Mouse (Mus musculus): ENCODE results near the gene S1pr4.

Gene S1pr4

DNA sequence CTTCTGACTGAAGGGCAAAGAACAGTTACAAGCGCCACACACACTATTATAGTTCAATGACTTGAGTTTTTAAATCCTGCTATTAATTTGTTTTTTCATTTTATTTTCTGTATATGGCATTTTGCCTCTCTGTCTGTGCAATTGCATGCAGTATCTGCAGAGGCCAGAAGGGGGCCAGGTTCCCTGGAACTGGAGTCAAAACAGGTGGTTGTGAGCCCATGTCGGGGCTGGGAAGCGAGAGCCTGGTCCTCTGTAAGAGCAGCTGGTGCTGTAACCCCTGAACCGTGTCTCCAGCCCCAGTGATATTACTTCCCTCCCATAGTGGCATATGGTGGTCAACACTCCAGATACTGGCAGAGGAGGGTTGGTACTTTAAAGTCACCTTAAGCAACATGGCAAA lies 18.6 kb upstream of the S1pr4 start:
- DNase-seq, result no peak

DNA sequence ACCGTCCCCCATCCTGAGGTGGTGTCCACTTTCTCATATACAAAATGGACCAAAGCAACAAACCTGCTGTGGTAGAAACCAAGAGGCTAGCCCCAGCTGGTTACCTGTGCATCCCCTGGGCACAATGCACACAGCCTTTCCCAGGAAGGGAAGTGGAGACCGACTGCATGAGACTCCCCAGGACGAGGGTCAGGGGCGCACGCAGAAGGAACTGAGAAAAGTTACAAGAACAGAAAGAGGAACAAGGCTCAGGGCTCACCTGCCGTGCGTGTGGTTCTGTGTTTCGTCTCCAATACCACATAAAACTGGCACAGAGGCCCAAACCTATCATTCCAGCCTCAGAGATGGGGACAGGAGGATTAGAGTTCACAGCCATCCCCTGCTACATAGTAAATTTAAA lies 17.3 kb upstream of the S1pr4 start:
- no peak for DNase-seq

DNA sequence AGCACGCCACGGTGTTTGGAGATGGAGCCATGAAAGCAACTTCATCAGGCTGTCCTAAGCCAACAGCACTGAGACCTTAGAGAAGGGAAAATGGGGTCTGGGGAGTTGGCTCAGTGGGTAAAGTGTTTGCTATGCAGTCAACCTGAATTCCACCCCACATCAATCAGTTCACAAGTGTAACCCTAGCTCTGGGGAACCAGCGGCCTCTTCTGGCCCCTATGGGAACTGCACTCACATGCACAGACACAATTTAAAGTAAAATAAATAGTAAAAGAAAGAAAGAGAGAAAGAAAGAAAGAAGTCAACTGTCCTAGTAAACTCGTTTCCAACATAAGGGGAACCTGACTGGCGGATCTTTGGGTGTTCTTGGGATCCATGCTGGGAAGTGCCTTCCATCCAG lies 13.9 kb upstream of the S1pr4 start:
- DNase-seq, result no peak

DNA sequence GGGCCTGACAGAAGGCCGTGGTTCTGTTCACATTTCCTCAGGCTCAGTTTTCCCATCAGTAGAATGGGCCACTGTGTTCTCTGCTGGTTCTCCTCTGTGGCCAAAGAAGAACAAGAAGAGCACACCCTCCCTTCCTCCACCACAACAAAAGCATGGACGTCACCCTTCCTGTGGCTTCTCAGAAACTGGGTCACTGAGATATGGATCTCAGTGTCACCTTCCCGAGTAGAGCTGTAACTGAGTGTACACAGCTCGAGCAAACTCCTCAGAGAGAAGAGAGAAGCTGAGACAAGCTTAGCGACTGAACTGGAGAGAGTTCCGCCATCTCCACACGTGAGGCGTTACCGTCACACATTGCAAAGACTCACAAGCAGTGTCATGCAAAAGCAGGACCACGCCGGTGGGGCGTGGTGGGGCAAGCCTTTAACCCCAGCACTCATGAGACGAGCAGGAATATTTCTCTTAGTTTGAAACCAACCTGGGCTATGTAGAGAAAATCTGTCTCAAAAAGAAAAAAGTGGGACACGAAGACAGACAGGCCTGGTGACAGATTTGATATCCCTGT lies 10.4 kb upstream of the S1pr4 start:
- no peak for DNase-seq

DNA sequence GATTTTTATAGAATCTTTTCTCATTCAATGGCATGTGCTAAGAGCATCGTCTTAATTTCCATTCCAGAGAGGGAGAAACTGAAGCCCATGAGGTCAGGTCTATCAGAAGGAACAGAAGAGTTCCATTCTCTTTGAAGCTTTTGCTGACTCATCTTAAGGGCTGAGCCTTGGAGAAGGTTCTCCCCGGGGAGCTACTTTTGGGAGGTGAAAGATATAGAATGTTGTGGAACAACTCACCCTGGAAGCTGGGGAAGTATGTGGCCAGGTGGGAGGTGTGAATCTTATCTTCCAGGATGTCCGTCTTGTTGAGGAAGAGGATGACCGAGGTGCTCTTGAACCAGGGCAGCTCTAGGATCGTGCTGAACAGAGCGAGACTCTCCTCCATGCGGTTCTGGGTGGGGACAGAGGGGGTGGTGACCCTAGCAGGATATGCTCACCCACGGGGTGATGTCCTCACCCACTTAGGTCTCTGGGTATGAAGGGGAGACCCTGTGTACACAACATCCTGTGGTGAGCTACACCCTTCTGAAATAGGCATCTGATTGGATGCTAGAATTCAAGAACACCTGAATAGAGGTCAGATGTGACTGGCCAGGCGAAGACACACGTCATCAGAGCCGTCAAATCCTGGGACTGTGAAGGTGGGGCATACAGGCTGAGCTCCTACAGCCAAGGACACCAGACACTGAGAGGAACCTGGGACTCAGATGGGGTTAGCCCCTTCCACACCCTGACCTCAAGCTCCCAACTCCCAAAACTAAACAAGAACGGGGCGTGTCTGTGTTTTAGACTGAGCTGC lies 8.0 kb upstream of the S1pr4 start:
- DNase-seq, result no peak

DNA sequence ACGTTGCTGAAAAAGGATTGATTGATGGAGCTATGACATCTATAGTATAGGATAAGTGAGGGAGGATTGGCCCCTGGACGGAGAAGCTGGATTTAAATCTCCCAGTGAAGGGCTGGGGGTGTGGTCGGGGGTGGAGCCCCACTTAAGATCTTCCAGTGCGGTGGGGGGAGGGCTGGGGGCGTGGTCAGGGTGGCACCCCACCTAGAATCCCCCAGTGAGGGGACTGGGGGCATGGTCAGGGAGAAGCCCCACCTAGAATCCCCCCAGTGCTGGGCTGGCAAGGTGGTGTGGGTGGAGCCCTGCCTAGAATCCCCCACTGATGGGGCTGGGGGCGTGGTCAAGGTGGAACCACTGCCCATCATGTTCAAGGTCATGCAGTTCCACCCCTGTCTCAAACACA lies 7.2 kb upstream of the S1pr4 start:
- DNase-seq, result no peak

DNA sequence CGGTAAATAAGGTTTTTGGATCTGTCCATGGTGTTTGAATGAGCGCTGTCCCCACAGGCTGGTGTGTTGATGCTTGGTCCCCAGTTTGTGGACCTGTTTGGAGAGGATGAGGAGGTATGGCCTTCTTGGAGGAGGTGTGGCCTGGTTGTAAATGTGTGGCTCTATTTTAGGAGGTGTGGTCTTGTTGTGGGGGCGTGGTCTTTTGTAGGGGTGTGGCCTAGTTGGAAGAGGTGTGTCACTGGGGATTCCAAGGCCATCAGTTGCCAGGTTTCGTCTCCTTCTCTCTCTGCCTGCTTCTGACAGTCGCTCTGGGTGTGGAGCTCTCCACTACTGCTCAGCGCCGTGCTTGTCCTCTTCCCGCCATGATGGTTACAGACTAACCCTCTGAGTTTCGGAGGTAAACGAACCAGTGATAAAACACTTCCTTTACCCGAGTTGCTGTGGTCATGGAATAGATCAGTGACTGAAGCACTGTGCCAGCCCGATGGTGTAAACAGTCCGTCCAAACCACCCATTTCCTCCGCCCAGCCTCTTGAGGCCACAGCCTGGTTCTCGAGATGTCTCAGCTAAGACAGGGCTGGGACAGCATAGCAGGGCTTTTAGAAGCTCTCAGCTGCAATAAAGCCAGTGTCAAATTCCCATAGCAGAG lies 5.2 kb upstream of the S1pr4 start:
- DNase-seq, result no peak

DNA sequence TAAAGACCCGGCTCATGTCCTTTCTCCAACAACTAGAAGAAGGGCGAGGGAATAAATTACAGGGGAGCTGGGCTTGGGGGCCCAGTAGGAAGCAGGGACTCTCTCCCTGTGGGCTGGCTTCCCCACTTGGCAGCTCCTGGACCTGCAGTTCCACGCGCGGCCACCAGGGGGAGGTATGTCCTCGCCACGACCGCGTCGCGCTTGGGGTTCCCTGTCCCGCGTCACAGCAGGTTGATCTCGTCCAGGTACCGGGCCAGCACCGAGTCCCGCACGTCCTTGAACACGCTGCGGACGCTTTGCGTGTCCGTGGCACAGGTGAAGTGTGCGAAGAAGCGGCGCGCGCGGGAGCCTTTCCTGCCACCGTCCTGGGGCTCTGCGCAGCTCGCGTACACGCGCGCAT lies 2.7 kb upstream of the S1pr4 start:
- DNase-seq, result peak; percentile 81

DNA sequence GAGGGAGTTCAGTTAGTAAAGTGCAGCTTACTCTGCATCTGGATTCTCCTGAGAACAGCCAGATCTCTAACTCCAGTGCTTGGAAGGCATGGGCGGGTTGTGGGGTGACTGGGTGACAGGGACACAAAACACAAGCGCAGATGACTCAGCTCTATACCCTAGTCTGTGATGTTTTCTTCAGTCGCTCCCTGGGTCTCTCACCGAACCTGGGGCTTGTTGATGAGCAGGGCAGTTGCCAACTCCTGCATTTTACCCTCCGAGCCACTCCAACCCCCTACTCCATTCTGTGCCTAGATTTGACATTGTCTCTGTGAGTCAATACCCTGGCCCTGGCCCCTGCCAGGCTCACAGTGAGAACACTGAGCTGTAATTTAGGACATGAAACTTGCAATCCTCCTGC lies 1.9 kb upstream of the S1pr4 start:
- no peak for DNase-seq

DNA sequence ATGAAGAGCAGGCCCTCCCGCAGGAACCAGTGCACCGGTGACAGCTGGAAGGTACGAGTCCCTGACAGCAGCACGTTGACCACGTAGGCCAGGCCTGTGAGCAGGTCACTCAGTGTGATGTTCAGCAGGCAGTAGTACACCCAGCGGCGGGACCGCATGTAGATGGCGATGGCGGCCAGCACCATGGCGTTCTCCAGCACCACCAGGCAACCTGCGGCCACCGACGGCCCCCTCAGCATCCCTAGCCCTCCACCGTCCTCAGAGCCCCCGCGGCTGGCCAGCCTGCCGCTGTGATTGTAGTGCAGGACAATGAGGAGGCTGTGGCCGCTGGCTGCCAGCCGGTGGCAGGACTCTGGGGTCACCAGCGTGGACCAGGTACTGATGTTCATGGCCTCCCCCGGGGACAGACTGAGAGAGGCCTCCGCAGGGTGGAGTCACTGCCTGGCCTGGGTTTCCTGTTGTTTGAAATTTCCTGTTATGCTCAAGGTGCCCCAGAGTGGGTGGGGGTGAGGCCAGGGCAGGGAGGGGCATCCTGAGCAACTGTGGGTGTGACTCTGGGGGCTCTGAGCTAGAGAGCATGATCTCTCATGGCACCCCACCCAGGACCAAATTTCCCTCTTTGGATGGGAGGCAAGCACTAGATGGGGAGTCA lies 556 bp downstream of the S1pr4 start:
- peak; percentile 25 for DNase-seq

DNA sequence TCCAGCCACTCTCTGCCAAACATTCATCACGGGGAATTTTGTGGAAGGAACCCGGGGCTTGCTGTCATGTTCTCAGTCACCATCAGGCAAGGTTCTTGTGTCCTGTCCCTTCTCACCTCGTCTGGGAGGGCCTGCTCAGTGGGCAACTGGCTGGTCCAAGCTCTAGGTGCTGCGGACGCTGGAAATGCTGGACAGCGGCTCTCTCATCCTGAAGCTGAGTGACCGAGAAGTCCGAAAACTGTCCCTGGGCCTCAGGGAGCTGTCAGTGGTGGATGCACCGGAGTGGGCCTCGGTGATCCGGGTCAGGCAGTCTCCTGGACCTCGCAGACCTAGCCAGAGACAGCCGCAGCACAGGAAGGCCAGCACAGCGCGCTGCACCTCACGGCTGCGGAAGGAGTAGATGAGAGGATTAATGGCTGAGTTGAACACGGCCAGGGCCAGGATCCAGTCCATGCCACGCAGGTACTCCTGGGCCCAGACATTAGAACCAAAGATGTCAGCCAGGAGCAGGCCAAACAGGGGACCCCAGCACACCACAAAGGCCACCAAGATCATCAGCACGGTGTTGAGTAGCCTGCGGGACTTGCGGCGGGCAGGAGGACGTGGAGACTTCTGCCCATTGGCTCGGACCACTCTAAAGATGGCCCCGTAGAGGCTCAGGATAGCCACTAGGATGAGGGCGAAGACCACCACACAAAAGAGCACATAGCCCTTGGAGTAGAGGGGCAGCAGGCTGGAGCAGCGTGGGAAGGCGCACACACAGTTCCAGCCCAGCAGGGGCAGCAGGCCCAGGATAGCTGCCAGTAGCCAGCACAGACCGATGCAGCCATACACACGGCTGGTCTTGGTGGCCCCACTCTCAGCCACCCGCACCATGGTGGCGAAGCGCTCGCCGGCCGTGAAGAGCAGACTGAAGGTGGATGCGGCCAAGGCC lies 1.3 kb downstream of the S1pr4 start:
- DNase-seq, result peak; percentile 25

DNA sequence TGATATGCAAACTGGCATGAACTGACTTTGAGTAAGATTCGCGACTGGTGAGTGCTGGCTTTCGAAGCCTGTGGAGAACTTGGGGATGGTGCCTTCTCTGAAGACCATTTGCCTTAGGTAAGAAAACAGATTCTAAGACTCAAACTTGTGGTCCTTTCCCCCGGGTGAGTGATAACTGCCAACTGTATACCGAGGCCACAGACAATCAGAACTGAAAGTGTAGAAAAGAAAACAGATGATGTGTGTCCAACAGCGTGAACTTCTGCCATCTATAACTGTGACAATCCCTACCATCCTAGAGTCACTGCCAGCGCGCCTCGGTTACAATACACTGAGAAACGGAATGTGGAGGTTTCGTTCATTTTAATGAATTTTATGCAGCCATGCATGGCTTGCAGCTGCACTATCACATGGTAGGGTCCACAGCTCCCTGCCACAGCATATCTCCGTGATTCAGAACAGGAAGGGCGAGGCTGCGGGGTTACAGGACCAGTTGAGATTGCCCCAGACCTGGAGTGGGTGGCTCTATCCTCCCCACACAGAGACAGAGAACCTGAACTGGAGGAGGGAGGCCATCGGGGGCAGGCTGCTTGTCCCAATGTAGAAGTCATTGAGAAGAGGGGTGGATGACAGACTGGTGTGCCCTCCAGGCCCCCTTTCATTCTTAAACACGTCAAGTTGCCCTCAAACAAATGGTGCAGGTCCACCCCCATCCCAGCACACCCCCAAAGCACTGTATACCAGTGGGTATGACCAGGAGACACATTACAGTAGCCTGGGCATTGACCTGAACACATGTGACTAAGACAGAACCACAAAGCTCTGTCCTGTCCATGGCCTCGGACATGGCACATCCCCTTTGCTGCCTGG lies 2.3 kb downstream of the S1pr4 start:
- DNase-seq, result peak; percentile 27

DNA sequence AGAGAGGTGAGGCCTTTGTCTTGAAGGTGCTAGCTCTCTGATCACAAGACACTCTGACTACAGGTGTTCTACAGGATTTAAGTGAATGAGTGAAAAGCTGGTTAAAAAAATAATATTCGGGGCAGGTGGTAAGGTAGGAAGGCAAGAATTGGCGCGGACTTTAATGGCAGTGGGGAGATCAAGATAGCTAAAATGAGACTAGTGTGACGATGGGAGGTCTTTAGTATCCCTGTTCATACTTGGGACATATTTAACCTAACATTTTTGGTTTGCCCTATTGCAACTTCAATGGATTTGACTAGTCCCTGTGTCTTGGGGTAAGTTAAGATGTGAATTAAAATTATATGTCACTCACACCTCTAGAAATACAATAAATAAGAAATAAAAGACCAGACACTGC lies 3.0 kb downstream of the S1pr4 start:
- no peak for DNase-seq

DNA sequence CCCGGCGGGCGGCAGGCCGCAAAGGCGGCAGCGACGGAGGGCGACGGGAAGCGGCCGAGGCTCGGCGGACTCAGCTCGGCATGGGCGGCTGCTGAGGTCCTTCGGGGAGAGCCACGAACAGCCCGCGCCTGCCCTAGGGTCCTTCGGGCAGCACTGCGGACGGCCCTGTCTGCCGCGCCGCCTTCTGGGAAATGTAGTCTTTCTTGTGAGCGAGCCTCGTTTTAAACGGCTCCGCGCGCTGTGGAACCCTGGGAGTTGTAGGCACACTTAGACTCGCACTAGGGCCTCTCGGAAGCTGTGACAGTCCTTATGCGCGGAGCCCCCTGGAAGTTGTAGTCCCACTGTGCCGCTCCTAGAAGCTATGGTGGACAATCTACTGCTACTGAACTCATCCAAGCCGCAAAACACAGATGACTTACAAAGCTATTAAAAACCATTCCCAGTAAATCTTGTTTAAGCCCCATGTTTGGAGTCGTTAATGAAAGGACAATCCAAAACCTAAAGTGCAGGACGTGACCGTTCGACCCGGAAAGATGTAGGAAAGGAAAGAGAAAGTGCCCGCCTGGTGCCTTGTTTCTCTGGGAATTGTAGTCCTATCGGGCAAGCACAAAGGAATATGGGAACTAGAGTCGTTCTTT lies 3.5 kb downstream of the S1pr4 start, which contains the start of gene Ncln:
TSS of gene Ncln (minus strand) at position 129 of the 638 bp plus-strand sequence.
- DNase-seq, result peak; percentile 99

DNA sequence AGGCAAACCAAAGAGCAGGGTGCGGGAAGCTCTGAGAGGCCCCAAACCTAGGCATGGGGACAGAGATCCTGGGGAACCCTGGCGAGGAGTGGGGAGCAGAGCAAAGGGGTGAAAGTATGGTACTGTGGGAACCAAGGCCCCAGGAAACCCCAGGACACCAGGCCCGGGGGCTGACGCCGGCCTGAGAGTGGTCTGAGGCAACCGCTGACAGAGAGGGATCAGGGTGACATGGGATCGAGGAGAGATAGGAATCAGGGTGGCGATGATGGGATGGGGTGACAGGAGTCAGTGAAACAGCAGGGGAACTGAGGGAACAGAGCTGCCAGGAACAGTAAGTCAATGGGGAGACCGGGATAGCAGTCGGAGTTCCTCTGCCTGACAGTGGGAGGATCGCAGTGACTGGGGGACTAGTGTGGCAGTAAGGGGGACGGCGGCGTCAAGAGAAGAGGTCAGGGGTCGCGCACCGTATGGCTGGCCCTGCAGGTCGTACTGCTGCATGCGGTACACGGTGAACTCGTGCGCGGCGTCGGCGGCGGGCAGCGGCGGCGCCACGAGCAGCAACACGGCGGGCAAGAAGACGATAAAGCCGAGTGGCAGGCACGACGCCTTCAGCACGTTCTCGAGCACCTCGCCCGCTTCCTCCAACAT lies 4.2 kb downstream of the S1pr4 start:
- peak; percentile 69 for DNase-seq

DNA sequence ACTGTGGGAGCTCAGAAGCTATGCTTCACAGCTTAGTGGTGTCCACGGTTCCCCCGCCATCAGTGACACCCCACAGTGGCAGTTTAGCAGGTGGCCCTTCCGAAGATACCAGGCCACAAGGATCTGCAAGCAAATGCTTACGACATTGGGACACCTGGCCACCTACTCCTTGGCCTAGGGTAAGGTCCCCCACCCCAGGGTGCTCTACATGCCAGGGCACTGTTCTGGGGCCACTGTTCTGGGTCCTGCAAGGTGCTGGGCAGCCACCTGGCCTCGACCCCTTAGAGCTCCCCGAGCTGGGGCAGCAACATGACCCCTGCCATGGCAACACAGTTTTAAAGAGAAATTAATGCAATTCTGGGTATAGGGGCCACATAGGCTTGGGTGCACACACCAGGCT lies 4.8 kb downstream of the S1pr4 start:
- DNase-seq, result peak; percentile 19

DNA sequence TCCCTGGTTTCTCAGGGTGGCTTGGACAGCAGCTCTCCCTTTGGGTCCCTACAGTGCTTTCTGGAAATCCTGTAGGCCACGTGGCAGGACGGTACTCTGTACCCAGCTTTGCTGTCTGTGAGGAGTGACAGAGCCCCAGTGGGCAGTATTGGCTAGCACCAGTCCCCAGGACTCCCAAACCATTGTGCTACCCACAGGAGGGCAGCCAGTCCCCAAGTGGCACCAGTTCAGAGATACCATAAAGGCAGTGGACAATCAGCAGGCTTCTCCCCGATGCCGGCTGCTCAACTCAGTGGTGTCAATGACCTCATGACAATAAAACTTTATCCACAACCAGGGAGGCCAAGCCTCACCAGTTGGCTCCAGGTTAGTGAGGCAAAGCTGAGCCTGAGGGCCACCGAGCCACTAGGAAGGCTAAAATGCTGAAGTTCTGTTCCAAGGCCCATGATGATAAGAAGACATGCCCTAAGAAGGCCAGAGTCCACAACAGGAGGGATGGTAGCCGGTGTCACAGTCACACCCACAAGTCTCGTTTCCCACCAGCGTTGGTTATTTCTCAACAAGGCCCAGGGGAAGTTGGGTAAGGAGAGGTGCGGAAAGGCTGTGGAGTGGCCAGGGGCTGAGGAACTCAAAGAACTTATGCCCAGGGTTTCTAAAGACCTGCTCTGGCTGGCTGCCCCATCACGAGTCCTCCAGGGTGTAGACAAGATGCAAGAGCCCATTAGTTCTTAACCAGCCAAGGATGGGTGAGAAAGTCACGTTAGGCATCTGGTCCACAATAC lies 5.5 kb downstream of the S1pr4 start:
- peak; percentile 25 for DNase-seq

DNA sequence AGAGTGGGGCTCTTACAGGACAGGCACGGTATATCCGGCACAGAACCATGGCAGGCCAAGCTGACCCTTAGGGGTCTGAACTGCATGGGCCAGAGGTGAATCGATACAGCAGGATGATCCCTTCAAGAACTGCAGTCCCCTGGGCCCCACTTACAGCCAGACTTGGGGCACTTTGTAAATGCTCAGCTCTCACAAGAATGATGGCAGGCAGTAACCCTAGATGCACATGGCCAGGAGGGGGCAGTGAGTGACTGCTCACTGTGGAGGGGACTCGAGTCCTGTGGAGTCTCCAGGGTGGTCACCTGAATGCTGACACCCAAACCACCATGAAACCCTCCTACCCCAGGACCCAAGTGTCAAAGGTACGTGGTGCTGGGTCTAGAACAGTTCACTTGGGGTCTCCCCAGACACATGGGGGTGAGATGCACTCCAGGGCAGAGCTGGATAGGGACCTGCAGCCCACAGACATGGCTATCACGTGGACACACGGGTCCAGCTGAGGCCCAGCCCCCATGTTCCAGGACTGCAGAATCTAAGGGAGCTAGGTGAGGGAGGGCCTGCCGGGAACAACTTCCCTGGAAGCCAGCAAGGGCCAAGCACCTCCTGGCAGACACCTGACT lies 6.2 kb downstream of the S1pr4 start:
- DNase-seq, result peak; percentile 22

DNA sequence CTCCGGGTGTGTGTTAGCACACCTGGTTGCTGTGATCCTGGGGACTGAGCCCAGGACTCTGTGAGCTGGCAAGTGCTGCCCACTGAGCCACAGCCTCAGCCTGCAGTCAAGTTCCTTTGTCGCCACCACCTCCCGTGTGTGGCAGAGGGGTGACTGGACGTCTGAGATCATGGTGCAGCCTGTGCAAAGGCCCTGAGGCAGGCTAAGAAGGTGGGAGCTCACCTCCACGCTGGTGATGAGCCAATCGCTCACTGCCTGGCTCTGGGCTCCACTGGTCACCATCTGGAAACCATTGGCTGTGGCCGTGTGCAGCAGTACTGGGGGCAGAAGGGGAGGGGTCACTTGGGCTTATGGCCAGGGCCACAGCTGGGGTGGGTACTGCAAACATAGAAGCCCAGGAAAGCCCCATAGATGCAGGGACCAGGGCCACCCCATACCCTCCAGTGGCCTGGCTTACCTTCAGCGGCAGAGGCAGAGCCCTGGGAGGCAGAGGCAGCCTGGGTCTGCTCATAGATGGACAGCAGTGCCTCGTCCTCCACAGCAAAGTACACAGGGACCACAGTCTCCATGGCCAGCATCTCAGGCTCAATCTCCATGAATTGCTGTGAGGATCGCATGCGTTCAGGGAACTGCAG lies 7.2 kb downstream of the S1pr4 start:
- DNase-seq, result peak; percentile 13

All from layer of hippocampus, adult 9-11 months (tissue).